ENCODE assay signal across 8 mouse cellular contexts in genomic region chr1:153549536-153550199, GRCm38 (mm10). TPM values are rescaled to one million over a fixed set of nuclear protein-coding genes. Genes with fewer than 3 reads are reported as not detected.
A peak's percentile ranks its signal among the peaks of the same experiment; 100 is the strongest.
DNase-seq lines count a peak whose midpoint lies in the region; ATAC-seq and TF ChIP-seq lines count a peak whose summit lies in the region.

Gene Npl (minus strand): TSS chr1:153550045.

- TF ChIP-seq POLR2A in small intestine, adult 2 months (IDR thresholded peaks at IDR 0.05; ENCODE audit: low read depth, low read length) = no peak

- WGBS in embryonic facial prominence, embryonic 11.5 days = 6% methylated on average over 29 of the region's 29 CpGs
- 5% methylated on average over 29 of the region's 29 CpGs for WGBS in limb, embryonic 12.5 days
- WGBS in midbrain, embryonic 13.5 days = 5% methylated on average over 29 of the region's 29 CpGs
- WGBS in small intestine, adult 2 months = 4% methylated on average over 29 of the region's 29 CpGs

- no peak within 1 kb of the TSS for H3K27ac ChIP-seq in embryonic facial prominence, embryonic 11.5 days (replicated peaks; ENCODE audit: low read depth, low read length)
- no peak within 1 kb of the TSS for H3K27ac ChIP-seq in limb, embryonic 12.5 days
- H3K27ac ChIP-seq in midbrain, embryonic 13.5 days = no peak within 1 kb of the TSS
- H3K27ac ChIP-seq in small intestine, adult 2 months (ENCODE audit: insufficient read depth, low read depth, low read length) = no peak within 1 kb of the TSS

- peak within 1 kb of the TSS; percentile 53 for H3K9ac ChIP-seq in embryonic facial prominence, embryonic 11.5 days (replicated peaks; ENCODE audit: low read length)
- H3K9ac ChIP-seq in limb, embryonic 12.5 days (replicated peaks) = peak within 1 kb of the TSS; percentile 63; the same call in 1 of the 2 replicates
- peak within 1 kb of the TSS; percentile 65 for H3K9ac ChIP-seq in midbrain, embryonic 13.5 days (replicated peaks)

- H3K9me3 ChIP-seq in embryonic facial prominence, embryonic 11.5 days (replicated peaks; ENCODE audit: control insufficient read depth, low read length) = no peaks in the 10 kb centered on the region
- no peaks in the 10 kb centered on the region for H3K9me3 ChIP-seq in limb, embryonic 12.5 days
- H3K9me3 ChIP-seq in midbrain, embryonic 13.5 days = no peaks in the 10 kb centered on the region

- peak; percentile 86 for ATAC-seq in embryonic facial prominence, embryonic 11.5 days (replicated peaks; ENCODE audit: insufficient number of reproducible peaks, low FRiP score, low TSS enrichment, low read depth)
- ATAC-seq in limb, embryonic 12.5 days (ENCODE audit: insufficient number of reproducible peaks, insufficient read depth, low FRiP score, low TSS enrichment, low read depth) = peak; percentile 89
- ATAC-seq in midbrain, embryonic 13.5 days = peak; percentile 96
- no peak for ATAC-seq in erythroid progenitor cell, adult 5-6 weeks (replicated peaks; ENCODE audit: low FRiP score, poor library complexity, severe bottlenecking)

- no peak for TF ChIP-seq CTCF in small intestine, adult 2 months (IDR thresholded peaks at IDR 0.05; ENCODE audit: extremely low read depth, insufficient read length, insufficient replicate concordance, low read depth, low read length)

- H3K4me1 ChIP-seq in embryonic facial prominence, embryonic 11.5 days (ENCODE audit: control insufficient read depth, insufficient read depth, low read length) = no peaks in the 10 kb centered on the region
- no peaks in the 10 kb centered on the region for H3K4me1 ChIP-seq in limb, embryonic 12.5 days (replicated peaks)
- peaks cover 3% of the 10 kb centered on the region; the same call in 1 of the 2 replicates for H3K4me1 ChIP-seq in midbrain, embryonic 13.5 days (replicated peaks)
- H3K4me1 ChIP-seq in small intestine, adult 2 months (ENCODE audit: control insufficient read depth, insufficient read depth, insufficient read length, low read length) = peaks cover 9% of the 10 kb centered on the region; the same call in 1 of the 2 replicates

- H3K4me2 ChIP-seq in embryonic facial prominence, embryonic 11.5 days (ENCODE audit: low read depth, low read length) = peak within 1 kb of the TSS; percentile 54
- H3K4me2 ChIP-seq in limb, embryonic 12.5 days = peak within 1 kb of the TSS; percentile 73
- peak within 1 kb of the TSS; percentile 65 for H3K4me2 ChIP-seq in midbrain, embryonic 13.5 days (replicated peaks)

- peak; percentile 84 for DNase-seq in adrenal gland, postnatal 10 days
- peak; percentile 82 for DNase-seq in embryonic facial prominence, embryonic 11.5 days (ENCODE audit: low spot score)
- DNase-seq in heart, adult 11 months = peak; percentile 97
- DNase-seq in kidney, adult 11 months = peak; percentile 67

- peak within 1 kb of the TSS; percentile 42 for H3K4me3 ChIP-seq in embryonic facial prominence, embryonic 11.5 days (ENCODE audit: low read depth, low read length)
- H3K4me3 ChIP-seq in limb, embryonic 12.5 days (replicated peaks) = peak within 1 kb of the TSS; percentile 56
- H3K4me3 ChIP-seq in midbrain, embryonic 13.5 days (replicated peaks) = peak within 1 kb of the TSS; percentile 52
- H3K4me3 ChIP-seq in small intestine, adult 2 months (ENCODE audit: low read depth, low read length) = peak within 1 kb of the TSS; percentile 61

- H3K27me3 ChIP-seq in embryonic facial prominence, embryonic 11.5 days (ENCODE audit: control insufficient read depth, insufficient read depth, low read length) = no peaks in the 10 kb centered on the region
- H3K27me3 ChIP-seq in limb, embryonic 12.5 days = peaks cover 26% of the 10 kb centered on the region
- peaks cover 4% of the 10 kb centered on the region; the same call in 1 of the 2 replicates for H3K27me3 ChIP-seq in midbrain, embryonic 13.5 days
- H3K27me3 ChIP-seq in small intestine, adult 2 months (ENCODE audit: control insufficient read depth, insufficient read depth, low read length) = no peaks in the 10 kb centered on the region; the same call in 1 of the 2 replicates

- H3K36me3 ChIP-seq in embryonic facial prominence, embryonic 11.5 days (replicated peaks; ENCODE audit: control insufficient read depth, insufficient read depth, low read depth, low read length) = no peaks in the 10 kb centered on the region
- no peaks in the 10 kb centered on the region for H3K36me3 ChIP-seq in limb, embryonic 12.5 days
- H3K36me3 ChIP-seq in midbrain, embryonic 13.5 days = no peaks in the 10 kb centered on the region
- H3K36me3 ChIP-seq in small intestine, adult 2 months (ENCODE audit: control insufficient read depth, insufficient read depth, low read length) = no peaks in the 10 kb centered on the region

RNA-seq across cellular contexts. Expression of gene Npl, which starts in this region (rescaled TPM):
- 1 to 10 TPM; 4.0 to 4.2 TPM for total RNA-seq in adrenal gland, postnatal 10 days (2021)
- polyA plus RNA-seq in embryonic facial prominence, embryonic 11.5 days (2014; fragmentation: Nextera tagmentation; extraction: Ambion mirVana) = 9.8 and 11.4 TPM in 2 replicates
- polyA plus RNA-seq in limb, embryonic 12.5 days (2016; fragmentation: Nextera tagmentation; extraction: Ambion mirVana) = 5.3 and 6.1 TPM in 2 replicates
- polyA plus RNA-seq in midbrain, embryonic 13.5 days (2015; fragmentation: Nextera tagmentation; extraction: Ambion mirVana) = 10.0 and 12.2 TPM in 2 replicates
- polyA plus RNA-seq in small intestine, adult 2 months (2012; rRNA removed) = 0.39 and 6.3 TPM in 2 replicates
- total RNA-seq in erythroid progenitor cell, adult 5-6 weeks (2015; ENCODE audit: low replicate concordance) = 4.7 and 5.9 TPM in 2 replicates
- total RNA-seq in erythroid progenitor cell, adult 5-6 weeks (2017; ENCODE audit: low replicate concordance) = 1.7 TPM in 1 of 2 replicates, not detected in the other
